Mouse (Mus musculus): ENCODE results near the gene Pcca.
"Not testable (repeated sequence)": the region's sequence is repeated elsewhere in the genome, so short reads cannot be mapped to it uniquely, and the experiment has no call there.

Gene Pcca

DNA sequence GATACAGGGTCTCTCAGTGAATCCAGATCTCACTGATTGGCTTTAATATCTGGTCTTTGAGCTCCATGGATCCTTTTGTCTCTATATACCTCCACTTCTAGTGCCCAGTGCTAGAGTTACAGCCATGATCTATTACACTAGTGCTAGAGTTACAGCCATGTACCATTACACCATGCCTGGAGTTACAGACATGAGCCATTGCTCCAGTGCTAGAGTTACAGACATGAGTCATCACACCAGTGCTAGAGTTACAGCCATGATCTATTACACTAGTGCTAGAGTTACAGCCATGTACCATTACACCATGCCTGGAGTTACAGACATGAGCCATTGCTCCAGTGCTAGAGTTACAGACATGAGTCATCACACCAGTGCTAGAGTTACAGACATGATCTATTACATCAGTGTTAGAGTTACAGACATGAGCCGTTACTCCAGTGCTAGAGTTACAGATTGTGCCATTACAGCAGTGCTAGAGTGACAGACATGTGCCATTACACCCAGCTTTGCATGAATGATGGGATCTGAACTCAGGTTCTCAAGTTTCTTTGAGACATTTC, 26.8 kb downstream of the Pcca start:
- not testable (repeated sequence) for DNase-seq (ENCODE audit: low read depth, low spot score)

DNA sequence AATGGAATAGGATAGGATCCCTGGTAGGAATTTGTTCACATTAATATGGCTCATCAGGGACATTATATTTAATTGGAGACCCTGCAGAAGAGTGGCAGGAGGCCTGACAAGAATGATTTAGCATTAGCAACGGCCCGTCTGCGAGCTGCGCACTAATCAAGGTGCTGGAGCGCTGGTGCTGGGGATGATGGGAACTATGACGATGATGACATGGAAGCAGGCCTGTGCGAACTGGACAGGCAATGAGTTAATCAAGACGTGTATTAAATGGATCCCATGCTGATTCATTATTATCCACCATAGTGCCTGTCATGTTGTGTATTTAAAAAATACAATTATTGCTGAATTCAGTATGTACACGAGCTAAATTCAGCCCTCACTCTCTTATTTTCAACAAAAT, 36.7 kb downstream of the Pcca start:
- DNase-seq (ENCODE audit: low read depth, low spot score), result no peak

DNA sequence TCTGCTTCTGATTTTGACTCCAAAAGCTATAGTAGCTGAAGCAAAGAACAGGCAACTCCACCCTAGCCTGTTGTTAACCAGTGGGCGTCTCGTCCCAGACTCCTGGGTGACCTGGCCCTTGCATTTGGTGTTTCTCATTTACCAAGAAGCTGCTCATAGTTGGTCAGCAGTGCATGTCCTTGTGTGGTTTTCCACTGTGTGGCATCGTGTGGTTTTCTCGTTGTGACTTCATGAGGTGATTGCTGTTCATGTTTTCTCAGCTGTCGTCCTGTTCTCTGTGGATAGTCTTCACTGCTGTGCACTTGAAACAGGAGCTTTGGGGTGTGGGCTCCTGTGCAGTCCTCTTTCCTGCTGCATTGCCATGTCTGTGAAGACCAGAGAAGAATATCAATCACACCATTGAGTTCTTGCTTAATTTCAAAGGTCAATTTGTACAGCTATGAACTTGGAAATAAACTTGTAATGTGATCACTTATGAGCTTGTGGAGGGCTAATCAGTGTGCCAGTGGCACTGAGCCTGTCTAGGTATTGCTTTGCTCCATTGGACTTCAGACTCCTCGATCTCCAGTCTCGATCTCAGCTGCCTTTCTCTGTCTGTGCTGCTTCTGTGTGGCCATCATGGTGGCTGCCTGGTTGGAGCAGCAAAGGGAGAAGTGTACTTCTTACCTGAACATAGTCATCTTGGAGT, 40.1 kb downstream of the Pcca start:
- no peak for DNase-seq (ENCODE audit: low read depth, low spot score)

DNA sequence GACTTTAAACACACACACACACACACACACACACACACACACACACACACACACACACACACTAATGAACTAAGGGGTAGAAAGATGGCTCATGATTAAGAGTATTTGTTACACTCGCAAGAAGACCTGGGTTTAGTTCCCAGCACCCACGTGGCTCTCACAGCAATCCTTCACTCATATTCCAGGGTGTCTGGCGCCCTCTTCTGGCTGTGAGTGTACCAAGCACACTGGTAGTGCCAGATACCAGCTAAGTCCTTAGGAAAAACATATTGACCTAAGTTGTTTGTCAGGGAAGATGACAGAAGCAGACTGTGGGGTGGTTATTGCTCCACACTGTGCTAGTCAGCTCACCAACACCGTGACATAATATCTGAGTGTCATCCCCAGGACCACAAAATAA, 43.7 kb downstream of the Pcca start:
- DNase-seq (ENCODE audit: low read depth, low spot score), result peak; percentile 34

DNA sequence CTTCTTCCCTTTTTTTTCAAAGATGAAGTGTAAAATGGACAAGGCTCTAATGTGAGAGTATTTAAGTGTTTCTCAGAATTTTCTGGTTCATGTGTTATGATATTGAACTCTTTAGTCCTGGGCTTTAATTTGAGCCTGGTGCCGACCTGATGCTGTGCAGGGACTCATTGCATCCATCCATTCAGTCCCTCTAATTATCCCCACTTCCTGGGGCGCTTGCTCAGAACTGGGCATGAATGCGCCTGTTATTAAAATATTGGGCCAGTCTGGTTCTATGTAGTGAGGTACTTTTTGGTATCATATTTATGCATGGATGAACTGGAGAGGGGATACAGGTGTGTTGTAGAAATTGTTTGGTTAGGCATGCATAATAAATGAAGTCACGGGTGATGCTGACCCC, 47.9 kb downstream of the Pcca start:
- no peak for DNase-seq (ENCODE audit: low read depth, low spot score)

DNA sequence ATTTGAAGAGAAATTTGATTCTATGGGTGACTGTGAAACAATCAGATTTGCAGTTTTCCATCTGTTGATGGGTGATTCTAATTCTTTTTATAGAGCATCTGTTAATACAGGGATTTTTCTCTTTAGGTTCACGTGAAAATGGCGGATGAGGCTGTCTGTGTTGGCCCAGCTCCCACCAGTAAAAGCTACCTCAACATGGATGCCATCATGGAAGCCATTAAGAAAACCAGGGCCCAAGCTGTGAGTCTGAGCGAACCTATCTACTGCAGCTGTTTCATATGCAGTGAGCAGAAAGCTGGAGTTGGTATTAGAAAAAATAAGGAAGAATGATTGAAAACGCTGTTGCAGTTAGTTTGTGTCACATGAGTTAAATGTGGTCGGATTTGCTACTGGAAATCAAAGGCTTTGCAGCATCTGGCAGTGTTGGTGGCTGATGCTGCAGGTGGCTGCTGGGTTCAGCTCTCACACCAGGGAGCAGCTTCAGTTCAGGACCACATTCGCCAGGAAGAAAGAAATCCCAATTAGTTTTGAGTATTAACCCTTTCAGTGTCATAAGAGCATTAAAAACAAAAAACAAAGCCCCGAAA, 48.5 kb downstream of the Pcca start:
- no peak for DNase-seq (ENCODE audit: low read depth, low spot score)

DNA sequence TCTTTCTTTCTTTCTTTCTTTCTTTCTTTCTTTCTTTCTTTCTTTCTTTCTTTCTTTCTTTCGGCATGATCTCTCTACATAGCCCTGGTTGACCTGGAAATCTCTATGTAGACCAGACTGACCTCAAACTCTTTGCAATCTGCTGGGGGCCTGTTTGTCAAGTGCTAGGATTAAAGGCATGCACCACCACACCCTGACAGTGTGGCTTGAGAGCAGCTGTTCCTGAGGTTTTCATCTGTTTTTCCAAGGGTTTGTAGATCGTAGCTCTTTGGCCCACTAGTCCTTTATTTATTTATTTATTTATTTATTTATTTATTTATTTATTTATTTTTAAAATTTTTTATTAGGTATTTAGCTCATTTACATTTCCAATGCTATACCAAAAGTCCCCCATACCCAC, 50.0 kb downstream of the Pcca start:
- DNase-seq (ENCODE audit: low read depth, low spot score), result not testable (repeated sequence)

DNA sequence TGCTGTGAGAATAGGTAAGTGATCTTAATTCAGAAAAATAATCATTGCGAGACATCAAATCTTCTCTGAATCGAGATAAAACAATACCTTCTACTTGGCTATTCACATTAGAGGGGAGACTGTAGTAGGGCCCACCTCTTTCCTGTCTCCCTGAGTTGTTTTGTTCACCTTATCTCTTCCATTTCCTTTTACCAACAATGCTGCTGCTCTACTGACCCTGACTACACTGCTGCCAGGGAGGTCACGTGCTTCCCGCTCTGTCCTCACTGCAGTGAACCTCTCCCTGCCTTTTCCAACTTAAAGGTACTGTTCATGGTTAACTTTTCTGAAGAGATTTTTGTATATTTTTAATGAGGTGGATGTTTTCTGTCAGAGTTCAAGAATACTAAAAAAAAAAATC, 52.8 kb downstream of the Pcca start:
- DNase-seq (ENCODE audit: low read depth, low spot score), result no peak

DNA sequence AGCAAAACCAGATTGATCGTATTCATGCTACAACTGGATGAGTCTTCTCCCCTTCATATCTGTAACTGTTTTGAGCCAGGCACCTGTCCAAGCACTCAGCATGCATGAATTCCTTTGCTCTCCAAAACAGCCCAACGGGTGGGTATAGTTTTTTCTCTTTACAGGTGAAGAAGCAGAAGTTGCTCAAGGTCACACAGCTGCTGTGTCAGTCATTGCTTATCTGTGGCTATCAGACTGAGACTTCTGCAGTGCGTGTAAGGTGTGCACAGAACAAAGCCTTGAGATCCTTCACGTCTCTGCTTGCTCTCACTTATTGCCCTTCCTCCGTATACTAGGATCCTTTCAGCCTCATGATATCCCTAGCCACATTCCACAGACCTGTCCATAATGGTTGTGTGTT, 63.4 kb downstream of the Pcca start:
- DNase-seq (ENCODE audit: low read depth, low spot score), result no peak

DNA sequence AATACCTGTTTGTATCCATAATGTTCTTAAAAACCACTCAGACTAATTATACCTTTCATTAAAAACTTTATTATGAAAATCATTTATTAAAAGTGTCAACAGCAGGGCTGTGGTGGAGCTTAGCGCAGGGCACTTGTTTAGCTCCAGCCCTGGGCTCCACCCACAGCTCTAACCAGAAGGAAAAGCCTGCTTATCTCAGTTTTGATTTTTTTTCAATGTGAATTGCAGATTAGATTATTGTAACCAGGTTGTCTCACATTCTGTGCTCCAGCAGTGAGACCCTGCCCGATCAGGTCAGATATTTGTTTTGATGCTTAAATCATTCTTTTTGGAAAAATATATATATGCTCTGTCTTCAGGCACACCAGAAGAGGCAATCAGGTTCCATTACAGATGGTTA, 64.7 kb downstream of the Pcca start:
- no peak for DNase-seq (ENCODE audit: low read depth, low spot score)

DNA sequence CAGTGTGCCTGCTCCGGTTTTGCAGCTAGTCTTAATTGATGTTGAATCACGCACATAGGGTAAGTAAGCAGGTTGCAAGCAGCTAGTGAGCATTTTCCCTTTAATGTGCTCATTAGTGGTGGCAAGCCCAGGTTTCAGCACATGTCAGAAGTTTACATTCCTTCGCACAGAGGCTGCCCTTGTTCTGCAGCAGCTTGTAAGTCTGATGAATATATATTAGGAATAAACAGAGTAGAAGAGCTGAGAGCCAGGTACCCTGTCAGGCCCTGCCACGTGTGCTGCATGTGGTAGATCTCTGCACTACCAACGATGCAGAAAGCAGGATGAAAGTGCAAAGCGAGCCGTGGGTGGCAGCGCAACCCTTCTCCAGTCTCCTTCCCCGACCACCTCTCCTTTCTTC, 65.7 kb downstream of the Pcca start:
- DNase-seq (ENCODE audit: low read depth, low spot score), result no peak

DNA sequence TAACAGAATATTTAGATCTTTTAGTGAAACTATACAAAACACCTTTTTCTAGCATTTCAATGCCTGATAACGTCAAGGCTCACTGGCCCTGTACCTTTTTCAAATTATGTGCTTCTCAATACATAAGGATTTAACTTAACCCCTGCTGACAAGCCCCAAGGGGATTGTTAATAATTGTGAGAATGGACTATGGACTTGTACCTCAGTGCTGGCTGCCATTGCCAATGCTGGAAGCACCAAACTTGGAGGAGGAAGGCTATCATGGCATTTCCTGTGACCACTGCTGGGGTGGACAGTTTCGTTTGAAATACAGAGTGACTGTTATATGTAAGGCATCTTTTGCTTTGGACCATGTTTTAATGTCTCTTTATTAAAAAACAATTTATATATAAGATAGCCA, 68.6 kb downstream of the Pcca start:
- DNase-seq (ENCODE audit: low read depth, low spot score), result no peak

DNA sequence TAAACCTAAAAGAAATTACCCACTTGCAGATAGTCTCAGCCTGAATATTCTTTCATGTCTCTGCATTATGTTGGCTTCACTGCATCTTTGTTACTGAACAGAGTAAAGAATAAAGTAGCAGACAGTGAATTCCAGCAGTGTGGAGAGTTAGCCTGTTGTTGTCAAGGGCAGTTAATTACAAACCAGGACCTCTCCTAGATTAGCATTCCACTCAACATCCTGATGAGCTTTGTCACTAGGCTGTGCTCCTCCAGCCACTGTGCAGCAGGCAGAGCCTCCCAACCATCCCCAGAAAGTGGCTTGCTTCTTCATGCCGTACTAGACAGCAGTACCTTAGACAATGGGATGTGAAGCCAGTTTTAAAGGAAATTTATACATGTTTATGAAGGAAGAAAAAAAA, 72.4 kb downstream of the Pcca start:
- no peak for DNase-seq (ENCODE audit: low read depth, low spot score)

DNA sequence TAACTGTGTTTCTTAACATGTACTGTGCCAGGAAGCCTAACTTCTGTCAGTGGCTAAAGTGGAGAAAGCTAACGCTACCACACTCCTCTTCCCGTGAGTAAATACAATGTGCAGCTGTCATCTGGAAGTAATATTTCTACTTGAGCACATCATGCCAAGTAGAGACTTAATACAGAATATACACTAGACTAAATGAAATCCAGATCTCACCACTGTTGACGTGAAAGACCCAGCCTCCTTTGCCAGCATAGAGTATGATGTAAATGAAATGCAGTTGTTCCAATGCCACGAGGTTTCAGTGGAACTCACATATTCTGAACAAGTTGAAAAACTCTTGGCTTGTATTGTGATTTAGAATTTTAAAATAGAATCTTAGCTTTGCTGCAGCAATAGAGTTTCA, 73.3 kb downstream of the Pcca start:
- DNase-seq (ENCODE audit: low read depth, low spot score), result no peak

DNA sequence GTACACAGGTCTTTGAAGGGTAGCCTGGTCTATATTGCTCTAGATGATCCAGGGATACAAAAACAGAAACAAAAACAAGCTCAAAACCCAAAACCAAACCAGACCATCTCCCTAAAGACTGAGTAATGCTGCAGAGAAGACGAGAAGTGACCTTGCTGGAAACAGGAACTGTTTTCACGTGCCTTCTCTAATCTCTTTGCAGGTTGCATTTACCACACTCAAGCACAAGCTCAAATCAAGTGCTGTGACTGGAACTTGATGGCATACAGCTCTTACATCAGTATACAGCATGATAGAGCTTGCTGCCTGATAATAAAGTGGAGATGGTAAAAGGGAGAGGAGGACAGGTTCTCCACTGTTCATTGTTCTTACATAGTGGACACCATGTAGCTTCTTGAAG, 74.2 kb downstream of the Pcca start:
- no peak for DNase-seq (ENCODE audit: low read depth, low spot score)

DNA sequence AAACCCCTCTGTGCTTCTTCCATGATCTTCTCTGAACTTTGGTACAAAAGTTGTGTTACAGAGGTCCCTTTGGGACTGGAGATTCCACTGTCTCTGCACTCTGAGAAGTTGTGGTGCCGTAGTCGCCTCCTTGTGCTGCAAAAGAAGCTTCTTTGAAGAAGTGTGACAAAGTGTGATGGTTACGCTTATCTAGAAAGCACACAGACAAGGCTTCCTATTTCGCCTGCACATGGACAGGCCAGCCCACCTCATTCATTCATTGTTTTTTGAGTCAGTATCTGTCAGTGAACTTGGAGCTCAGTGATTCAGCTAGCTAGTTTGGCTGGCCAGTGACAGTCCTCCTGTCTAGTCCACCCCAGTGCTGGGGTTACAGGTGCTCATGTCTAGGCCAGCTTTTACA, 76.9 kb downstream of the Pcca start:
- DNase-seq (ENCODE audit: low read depth, low spot score), result no peak

DNA sequence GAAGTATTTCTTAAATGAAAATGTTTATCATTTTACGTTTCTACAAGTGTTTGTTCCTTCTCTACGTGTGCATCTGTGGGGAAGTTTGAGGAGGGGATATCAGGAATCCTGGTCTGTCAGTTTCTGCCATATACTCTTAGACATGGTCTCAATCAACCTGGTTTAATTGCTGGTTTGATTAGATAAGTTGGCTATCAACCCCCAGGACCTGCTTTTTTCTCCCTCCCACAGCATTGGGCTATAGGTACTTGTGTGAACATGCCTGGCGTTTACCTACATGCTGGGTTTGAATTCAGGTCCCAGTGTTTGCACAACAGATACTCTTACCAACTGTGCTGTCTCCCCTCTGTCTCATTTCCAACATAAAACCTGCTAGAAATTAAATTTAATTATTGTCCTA, 78.2 kb downstream of the Pcca start:
- DNase-seq (ENCODE audit: low read depth, low spot score), result no peak

DNA sequence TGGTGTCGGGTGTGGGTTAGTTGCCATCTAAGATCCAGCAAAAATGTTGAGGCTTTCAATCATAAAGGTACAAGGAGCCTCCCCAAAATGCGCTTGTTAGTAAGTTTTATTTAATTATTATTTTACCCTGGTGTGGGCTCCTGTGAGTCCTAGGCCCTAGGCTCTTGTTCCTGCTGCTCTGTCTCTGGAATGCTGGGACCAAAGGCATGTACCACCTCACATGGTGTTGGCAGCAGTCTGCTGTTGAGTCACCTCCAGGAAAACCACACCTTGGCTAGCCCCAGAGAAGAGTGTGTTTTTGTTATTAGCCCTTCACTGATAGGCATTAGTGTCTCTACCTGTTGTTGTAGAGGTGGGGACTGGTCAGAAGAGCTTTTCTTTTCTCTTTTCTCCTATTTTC, 83.5 kb downstream of the Pcca start:
- no peak for DNase-seq (ENCODE audit: low read depth, low spot score)

DNA sequence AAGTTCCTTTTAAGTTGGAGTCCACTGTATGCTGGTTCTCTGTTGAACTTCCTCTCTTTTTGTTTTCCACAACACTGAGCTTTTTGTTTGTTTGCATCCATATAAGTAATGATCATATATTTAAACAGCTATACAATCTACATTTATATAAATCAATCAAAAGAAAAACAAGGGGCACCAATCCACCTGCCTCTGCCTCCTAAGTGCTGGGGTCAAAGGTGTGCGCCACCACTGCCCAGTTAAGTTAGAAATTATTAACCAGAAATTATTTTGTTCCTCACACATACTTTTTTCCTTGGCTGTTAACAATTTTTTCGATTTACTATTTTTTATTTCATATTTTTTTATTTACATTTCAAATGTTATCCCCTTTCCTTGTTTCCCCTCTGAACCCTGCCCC, 99.3 kb downstream of the Pcca start:
- DNase-seq (ENCODE audit: low read depth, low spot score), result no peak

DNA sequence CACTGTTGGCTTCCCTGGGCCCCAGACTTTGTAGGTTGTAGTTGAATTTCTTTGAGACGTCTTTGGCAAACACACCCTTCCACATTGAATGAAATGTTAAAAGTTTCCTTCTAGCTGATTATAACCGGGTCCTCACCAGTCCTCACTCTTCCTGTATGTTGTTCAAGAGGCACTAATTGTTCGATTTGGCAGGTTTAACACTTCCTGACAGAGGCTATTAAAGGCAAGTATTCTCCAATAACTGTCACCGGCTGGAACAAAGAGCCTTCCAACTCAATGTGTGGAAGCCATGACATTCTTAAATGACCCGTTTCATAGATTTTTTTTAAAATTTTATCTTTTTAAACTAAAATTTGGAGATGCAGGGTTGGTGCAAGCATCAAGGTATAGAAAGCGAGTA, 102.5 kb downstream of the Pcca start:
- DNase-seq (ENCODE audit: low read depth, low spot score), result no peak

DNA sequence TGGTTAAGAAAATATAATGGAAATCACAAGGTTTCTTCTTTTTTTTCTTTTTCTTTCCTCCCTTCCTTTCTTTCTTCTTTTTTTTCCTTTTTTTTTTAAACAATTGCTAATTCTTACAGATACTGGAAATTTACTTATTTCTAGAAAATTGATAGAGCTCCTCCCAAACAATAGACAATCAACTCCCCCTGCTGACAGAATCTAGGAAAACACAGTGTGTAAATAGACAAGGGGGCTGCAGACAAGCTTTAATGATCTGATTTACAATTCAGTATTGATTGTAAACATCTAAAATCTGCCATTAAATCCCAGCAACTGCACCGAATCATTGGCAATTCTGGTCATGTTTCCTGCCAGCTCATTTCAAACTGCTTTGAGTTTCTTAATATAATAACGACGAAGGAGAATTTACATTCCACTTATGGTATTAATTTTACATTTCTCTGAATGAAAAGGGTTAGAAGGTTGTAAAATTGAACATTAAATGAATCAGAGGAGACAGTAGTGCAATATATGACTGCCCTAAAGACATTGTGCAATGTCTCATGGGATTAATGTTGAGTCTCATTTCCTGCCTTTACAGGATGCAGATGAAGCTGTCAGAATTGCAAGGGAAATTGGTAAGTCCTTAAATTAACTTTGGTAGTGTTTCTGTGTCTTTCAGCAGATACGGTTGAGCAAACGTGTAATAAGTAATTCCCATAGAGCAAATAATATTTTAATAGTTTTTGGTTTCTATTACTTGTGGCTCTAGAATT, 103.9 kb downstream of the Pcca start:
- peak; percentile 7 for DNase-seq (ENCODE audit: low read depth, low spot score)

DNA sequence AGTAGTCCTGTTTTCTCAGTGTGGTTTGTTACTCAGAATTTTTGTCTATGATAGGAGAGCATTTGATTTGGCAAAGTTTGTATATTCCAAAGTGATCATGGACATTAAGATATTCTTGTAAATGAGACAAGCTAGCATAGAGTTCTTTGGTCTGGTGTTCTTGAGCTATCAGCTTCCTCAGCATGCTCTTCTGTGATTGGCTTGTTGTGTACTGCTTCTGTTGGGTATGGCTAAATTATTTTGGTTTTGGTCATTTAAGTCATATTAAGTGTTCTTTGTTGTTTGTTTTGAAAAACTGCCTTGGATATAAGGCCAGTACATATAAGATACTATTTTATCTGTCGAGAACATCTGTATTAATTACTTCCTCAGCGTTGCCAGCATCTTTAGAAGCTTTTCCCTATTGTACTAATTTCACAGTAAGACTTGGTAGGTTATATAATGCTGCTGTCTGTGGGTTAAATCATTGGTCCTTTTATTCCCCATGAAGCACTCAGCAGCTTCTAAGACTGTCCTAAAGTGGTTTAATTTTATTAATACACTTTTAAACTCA, 105.1 kb downstream of the Pcca start:
- no peak for DNase-seq (ENCODE audit: low read depth, low spot score)

DNA sequence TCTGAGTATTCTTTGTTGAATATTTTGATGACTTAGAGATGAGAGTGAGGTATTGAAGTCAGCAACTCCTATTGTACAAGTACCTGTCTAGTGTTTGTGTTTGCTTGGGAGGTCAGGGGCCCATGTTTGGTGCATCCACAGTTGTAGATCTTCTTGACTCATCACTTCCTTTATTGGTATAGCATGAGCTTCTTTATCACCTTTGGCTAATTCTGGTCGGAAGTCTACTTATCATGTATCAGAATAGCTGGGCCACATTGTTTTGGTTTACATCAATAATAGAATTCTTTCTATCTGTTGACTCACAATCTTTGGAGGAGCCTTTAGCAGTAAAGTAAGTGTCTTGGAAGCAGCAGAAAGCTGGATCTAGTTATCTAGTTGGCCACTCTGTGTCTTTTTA, 108.3 kb downstream of the Pcca start:
- no peak for DNase-seq (ENCODE audit: low read depth, low spot score)

Data from CD4-positive, CD25-positive, alpha-beta regulatory T cell, adult 2 months (primary cell).